Mouse (Mus musculus) ES-Bruce4 (cell line): ENCODE results near the gene Clic5.

Experiments
- CTCF ChIP-seq: IDR thresholded peaks from one replicate; pipeline ENCODE4 v1.8.1; 2011; ENCODE audit warnings: low read depth, low read length
- EP300 ChIP-seq: IDR thresholded peaks from 2 replicates; pipeline ENCODE4 v1.6.1; 2011; ENCODE audit warnings: low read depth, low read length; ENCODE audit not compliant: insufficient read depth
- POLR2A ChIP-seq: IDR thresholded peaks from one replicate; pipeline ENCODE4 v1.8.1; 2011; ENCODE audit warnings: low read length; ENCODE audit not compliant: insufficient read depth

DNA sequence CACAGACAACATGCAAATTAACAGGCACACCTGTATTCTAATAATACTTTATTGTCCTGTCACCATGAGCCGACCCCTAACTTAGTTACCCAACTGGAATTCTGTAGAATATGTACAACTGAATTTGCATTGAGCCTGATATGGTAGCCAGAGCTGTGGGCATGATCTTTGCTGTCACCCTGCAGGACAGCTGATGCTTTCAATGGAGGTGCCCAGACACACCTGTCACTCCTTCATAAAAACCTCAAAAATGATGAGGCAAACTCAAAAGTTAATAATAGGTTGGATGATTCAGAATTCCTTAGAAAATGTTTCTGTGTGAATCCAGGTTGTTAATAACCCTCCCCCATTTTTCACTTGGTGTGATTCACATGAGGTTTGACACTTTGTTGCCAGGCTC, 16.4 kb downstream of the Clic5 start:
- no peak for TF ChIP-seq POLR2A
- no peak for TF ChIP-seq CTCF
- TF ChIP-seq EP300: no peak
